Mouse (Mus musculus): ENCODE results near the gene Cbx4. TPM values are rescaled to one million over a fixed set of nuclear protein-coding genes. Genes with fewer than 3 reads are reported as not detected.
A peak's percentile ranks its signal among the peaks of the same experiment; 100 is the strongest.

The Cbx4 gene
- polyA plus RNA-seq, 1 experiment: 9.3 TPM

GRCm38 (mm10) chr11:119129281-119130058 is 43.4 kb upstream of the Cbx4 start:
- H3K27me3 ChIP-seq (replicated peaks; ENCODE audit: control insufficient read depth, insufficient read depth, low read length): no peaks in the 10 kb centered on the region
- peak; percentile 61 for DNase-seq
- no peak overlapping the region for H3K27ac ChIP-seq (ENCODE audit: insufficient read depth, low read depth, low read length)
- 59% methylated on average over 18 of the region's 18 CpGs for WGBS
- H3K36me3 ChIP-seq (ENCODE audit: control insufficient read depth, insufficient read depth, low read length): no peaks in the 10 kb centered on the region
- TF ChIP-seq CTCF (conservative IDR thresholded peaks at IDR 0.05; ENCODE audit: insufficient read depth, insufficient read length, low read depth, low read length) (no peak), POLR2A (IDR thresholded peaks at IDR 0.05; ENCODE audit: low read depth, low read length) (no peak)
- peaks cover 32% of the 10 kb centered on the region for H3K4me1 ChIP-seq (ENCODE audit: control insufficient read depth, insufficient read depth, low read length)
- no peak overlapping the region for H3K4me3 ChIP-seq (ENCODE audit: insufficient read depth, low read depth, low read length)

- peaks cover 32% of the 10 kb centered on the region for H3K4me1 ChIP-seq (ENCODE audit: control insufficient read depth, insufficient read depth, low read length)
- no peak for DNase-seq
- no peak overlapping the region for H3K27ac ChIP-seq (ENCODE audit: insufficient read depth, low read depth, low read length)
- no peaks in the 10 kb centered on the region for H3K36me3 ChIP-seq (ENCODE audit: control insufficient read depth, insufficient read depth, low read length)
- no peaks in the 10 kb centered on the region for H3K27me3 ChIP-seq (replicated peaks; ENCODE audit: control insufficient read depth, insufficient read depth, low read length)
- no peak for TF ChIP-seq POLR2A (IDR thresholded peaks at IDR 0.05; ENCODE audit: low read depth, low read length)
- TF ChIP-seq CTCF (conservative IDR thresholded peaks at IDR 0.05; ENCODE audit: insufficient read depth, insufficient read length, low read depth, low read length): no peak
- 66% methylated on average over 11 of the region's 11 CpGs for WGBS
- no peak overlapping the region for H3K4me3 ChIP-seq (ENCODE audit: insufficient read depth, low read depth, low read length)
Measured at GRCm38 (mm10) chr11:119128668-119129280, 42.8 kb upstream of the Cbx4 start.

- DNase-seq: peak; percentile 97
- Histone ChIP-seq H3K4me1 (ENCODE audit: control insufficient read depth, insufficient read depth, low read length) (peaks cover 25% of the 10 kb centered on the region), H3K27me3 (replicated peaks; ENCODE audit: control insufficient read depth, insufficient read depth, low read length) (no peaks in the 10 kb centered on the region), H3K27ac (ENCODE audit: insufficient read depth, low read depth, low read length) (peak overlapping the region; percentile 47), H3K36me3 (ENCODE audit: control insufficient read depth, insufficient read depth, low read length) (no peaks in the 10 kb centered on the region), H3K4me3 (ENCODE audit: insufficient read depth, low read depth, low read length) (no peak overlapping the region)
- TF ChIP-seq CTCF (conservative IDR thresholded peaks at IDR 0.05; ENCODE audit: insufficient read depth, insufficient read length, low read depth, low read length): 0 out of 2 replicates have a peak, but pooled peaks have one; percentile 10
- no peak for TF ChIP-seq POLR2A (IDR thresholded peaks at IDR 0.05; ENCODE audit: low read depth, low read length)
- 31% methylated on average over 9 of the region's 9 CpGs for WGBS
Measured at GRCm38 (mm10) chr11:119127686-119128473, 41.9 kb upstream of the Cbx4 start.

- peaks cover 25% of the 10 kb centered on the region for H3K4me1 ChIP-seq (ENCODE audit: control insufficient read depth, insufficient read depth, low read length)
- peak overlapping the region; percentile 47 for H3K27ac ChIP-seq (ENCODE audit: insufficient read depth, low read depth, low read length)
- TF ChIP-seq POLR2A (IDR thresholded peaks at IDR 0.05; ENCODE audit: low read depth, low read length): no peak
- no peak for TF ChIP-seq CTCF (conservative IDR thresholded peaks at IDR 0.05; ENCODE audit: insufficient read depth, insufficient read length, low read depth, low read length)
- no peaks in the 10 kb centered on the region for H3K36me3 ChIP-seq (ENCODE audit: control insufficient read depth, insufficient read depth, low read length)
- no peaks in the 10 kb centered on the region for H3K27me3 ChIP-seq (replicated peaks; ENCODE audit: control insufficient read depth, insufficient read depth, low read length)
- peak; percentile 57 for DNase-seq
- WGBS: 17% methylated on average over 12 of the region's 12 CpGs
- no peak overlapping the region for H3K4me3 ChIP-seq (ENCODE audit: insufficient read depth, low read depth, low read length)
Measured at GRCm38 (mm10) chr11:119127147-119127546, 41.1 kb upstream of the Cbx4 start.

GRCm38 (mm10) chr11:119125929-119126861 is 40.2 kb upstream of the Cbx4 start:
- peak; percentile 98 for DNase-seq
- peaks cover 25% of the 10 kb centered on the region for H3K4me1 ChIP-seq (ENCODE audit: control insufficient read depth, insufficient read depth, low read length)
- H3K27me3 ChIP-seq (replicated peaks; ENCODE audit: control insufficient read depth, insufficient read depth, low read length): no peaks in the 10 kb centered on the region
- 7% methylated on average over 23 of the region's 23 CpGs for WGBS
- H3K4me3 ChIP-seq (ENCODE audit: insufficient read depth, low read depth, low read length): no peak overlapping the region
- TF ChIP-seq CTCF (conservative IDR thresholded peaks at IDR 0.05; ENCODE audit: insufficient read depth, insufficient read length, low read depth, low read length) (peak; percentile 71), POLR2A (IDR thresholded peaks at IDR 0.05; ENCODE audit: low read depth, low read length) (no peak)
- peak overlapping the region; percentile 47 for H3K27ac ChIP-seq (ENCODE audit: insufficient read depth, low read depth, low read length)
- no peaks in the 10 kb centered on the region for H3K36me3 ChIP-seq (ENCODE audit: control insufficient read depth, insufficient read depth, low read length)

- no peak for TF ChIP-seq POLR2A (IDR thresholded peaks at IDR 0.05; ENCODE audit: low read depth, low read length)
- DNase-seq: peak; percentile 24
- no peak overlapping the region for H3K4me3 ChIP-seq (ENCODE audit: insufficient read depth, low read depth, low read length)
- no peaks in the 10 kb centered on the region for H3K27me3 ChIP-seq (replicated peaks; ENCODE audit: control insufficient read depth, insufficient read depth, low read length)
- H3K36me3 ChIP-seq (ENCODE audit: control insufficient read depth, insufficient read depth, low read length): no peaks in the 10 kb centered on the region
- WGBS: 93% methylated on average over 6 of the region's 6 CpGs
- H3K4me1 ChIP-seq (ENCODE audit: control insufficient read depth, insufficient read depth, low read length): peaks cover 25% of the 10 kb centered on the region
- H3K27ac ChIP-seq (ENCODE audit: insufficient read depth, low read depth, low read length): no peak overlapping the region
Measured at GRCm38 (mm10) chr11:119124536-119124935, 38.5 kb upstream of the Cbx4 start.
